Mouse (Mus musculus) intestine, embryonic 15.5 days (tissue): Measurements from ENCODE around the gene Snx33. TPM values are rescaled to one million over a fixed set of nuclear protein-coding genes. Genes with fewer than 3 reads are reported as not detected.

ENCODE experiments used
- ATAC-seq: fragments of 200-750 bp; cut with Nextera tagmentation; 2 replicates; pipeline ENCODE4 v1.8.0; 2017; ENCODE audit warnings: moderate TSS enrichment, moderate library complexity
- H3K27ac ChIP-seq: fragments of 300-500 bp; sonication (generic); 2 replicates; pipeline ENCODE4 v1.5.1; 2015; ENCODE audit warnings: mild to moderate bottlenecking, inconsistent platforms
- H3K27me3 ChIP-seq: fragments of 300-500 bp; sonication (generic); replicated peaks from 2 replicates; pipeline ENCODE4 v1.6.1; 2015; ENCODE audit warnings: inconsistent platforms
- H3K36me3 ChIP-seq: fragments of 300-500 bp; sonication (generic); 2 replicates; pipeline ENCODE4 v1.6.1; 2015; ENCODE audit warnings: inconsistent platforms
- H3K4me1 ChIP-seq: fragments of 300-500 bp; sonication (generic); replicated peaks from 2 replicates; pipeline ENCODE4 v1.6.1; 2015; ENCODE audit warnings: inconsistent platforms
- H3K4me2 ChIP-seq: fragments of 300-500 bp; sonication (generic); replicated peaks from 2 replicates; pipeline ENCODE4 v1.6.1; 2015; ENCODE audit warnings: mild to moderate bottlenecking, inconsistent platforms
- H3K4me3 ChIP-seq: fragments of 300-500 bp; sonication (generic); replicated peaks from 2 replicates; pipeline ENCODE4 v1.5.1; 2015; ENCODE audit warnings: inconsistent platforms
- H3K9ac ChIP-seq: fragments of 300-500 bp; sonication (generic); 2 replicates; pipeline ENCODE4 v1.6.1; 2015; ENCODE audit warnings: inconsistent platforms
- H3K9me3 ChIP-seq: fragments of 300-500 bp; sonication (generic); 2 replicates; pipeline ENCODE4 v1.6.1; 2016; ENCODE audit warnings: inconsistent platforms
- WGBS: fragments of 180-500 bp; shearing (Covaris S2); methylation state at CpG from one replicate; pipeline ENCODE4 v1.1.7; 2015; 5-methylcytosine and 5-hydroxymethylcytosine counted together
- polyA plus RNA-seq: library from polyadenylated mRNA; unstranded; fragments of >200 nt; fragmentation: Nextera tagmentation; extraction: Ambion mirVana; gene quantifications from 2 replicates; pipeline ENCODE4 v1.2.1, GENCODE M21; 2015

Snx33 gene
- polyA plus RNA-seq, 1 experiment from 2014 or later = 6.2 TPM

- no peak overlapping the region for H3K4me3 ChIP-seq
- no peaks in the 10 kb centered on the region for H3K27me3 ChIP-seq
- H3K36me3 ChIP-seq = no peaks in the 10 kb centered on the region
- peak overlapping the region; percentile 15; the same call in 1 of the 2 replicates for H3K4me2 ChIP-seq
- no peaks in the 10 kb centered on the region for H3K9me3 ChIP-seq
- 51% methylated on average over 10 of the region's 10 CpGs for WGBS
- no peak for ATAC-seq
- peaks cover 67% of the 10 kb centered on the region for H3K4me1 ChIP-seq
- H3K9ac ChIP-seq = no peak overlapping the region
- peak overlapping the region; percentile 52 for H3K27ac ChIP-seq
These were observed 57.4 kb downstream of the Snx33 start for GRCm38 (mm10) chr9:56870778-56871177.

- H3K36me3 ChIP-seq = no peaks in the 10 kb centered on the region
- no peaks in the 10 kb centered on the region for H3K27me3 ChIP-seq
- 70% methylated on average over 13 of the region's 13 CpGs for WGBS
- H3K4me2 ChIP-seq = no peak overlapping the region
- no peak for ATAC-seq
- peaks cover 72% of the 10 kb centered on the region for H3K4me1 ChIP-seq
- H3K27ac ChIP-seq = no peak overlapping the region
- no peak overlapping the region for H3K9ac ChIP-seq
- H3K4me3 ChIP-seq = no peak overlapping the region
- no peaks in the 10 kb centered on the region for H3K9me3 ChIP-seq
These were observed 58.6 kb downstream of the Snx33 start for GRCm38 (mm10) chr9:56869552-56869951.

- Histone ChIP-seq H3K27me3 (no peaks in the 10 kb centered on the region), H3K9me3 (no peaks in the 10 kb centered on the region), H3K27ac (peak overlapping the region; percentile 81), H3K4me1 (peaks cover 73% of the 10 kb centered on the region), H3K4me2 (peak overlapping the region; percentile 75), H3K9ac (0 out of 2 replicates have a peak overlapping the region, but pooled peaks have one; percentile 9), H3K4me3 (0 out of 2 replicates have a peak overlapping the region, but pooled peaks have one; percentile 10), H3K36me3 (no peaks in the 10 kb centered on the region)
- 37% methylated on average over 6 of the region's 6 CpGs for WGBS
- ATAC-seq = peak; percentile 75
These were observed 59.9 kb downstream of the Snx33 start for GRCm38 (mm10) chr9:56868292-56868691.

Other genes with a start within 250 kb of the Snx33 start
- 2.0 and 2.2 TPM in 2 replicates for gene Lingo1, start 131.9 kb downstream of the Snx33 start, polyA plus RNA-seq
- gene Odf3l1, start 63.7 kb downstream of the Snx33 start, polyA plus RNA-seq = 1.2 and 1.3 TPM in 2 replicates
- gene Cspg4, start 63.3 kb downstream of the Snx33 start, polyA plus RNA-seq = 19.0 and 20.1 TPM in 2 replicates
- 71.2 and 74.5 TPM in 2 replicates for gene Imp3, start 9.1 kb upstream of the Snx33 start, polyA plus RNA-seq
- 13.2 and 13.3 TPM in 2 replicates for gene Snupn, start 22.5 kb upstream of the Snx33 start, polyA plus RNA-seq
- 13.2 and 13.4 TPM in 2 replicates for gene Ptpn9, start 66.6 kb upstream of the Snx33 start, polyA plus RNA-seq
- gene Sin3a, start 143.7 kb upstream of the Snx33 start, polyA plus RNA-seq = 26.0 and 26.4 TPM in 2 replicates
- 50.6 and 55.6 TPM in 2 replicates for gene Man2c1, start 202.3 kb upstream of the Snx33 start, polyA plus RNA-seq
- gene Neil1, start 219.9 kb upstream of the Snx33 start, polyA plus RNA-seq = 7.1 and 7.6 TPM in 2 replicates
- 83.8 and 104 TPM in 2 replicates for gene Commd4, start 230.0 kb upstream of the Snx33 start, polyA plus RNA-seq